Mouse (Mus musculus) layer of hippocampus, adult 8-10 months (tissue): Measurements from ENCODE around the gene Cdc37. TPM values are rescaled to one million over a fixed set of nuclear protein-coding genes. Genes with fewer than 3 reads are reported as not detected.
A peak's percentile ranks its signal among the peaks of the same experiment; 100 is the strongest.

Experiments used
- DNase-seq, 2 experiments: peaks; one replicate each; pipeline ENCODE4 v3.0.0; 2022; ENCODE audit warnings: low spot score in 2 of 2
- total RNA-seq, 4 experiments: library from RNA; stranded (reverse); gene quantifications; 2 replicates each; pipeline ENCODE4 v1.2.4; 2022

Gene Cdc37
- total RNA-seq, 4 experiments from 2014 or later: 116 to 151 (median 131) TPM

- DNase-seq: no peak
These were observed 45.0 kb downstream of the Cdc37 start for GRCm38 (mm10) chr9:21104814-21105213.

- no peak for DNase-seq
These were observed 47.7 kb downstream of the Cdc37 start for GRCm38 (mm10) chr9:21102076-21102475.

- DNase-seq: no peak
These were observed 49.2 kb downstream of the Cdc37 start for GRCm38 (mm10) chr9:21100447-21101161.

- DNase-seq: peak; percentile 61 to 73
These were observed 52.0 kb downstream of the Cdc37 start for GRCm38 (mm10) chr9:21097793-21098192.

GRCm38 (mm10) chr9:21095958-21096357, 53.8 kb downstream of the Cdc37 start:
- DNase-seq: no peak

GRCm38 (mm10) chr9:21093423-21093822, 56.4 kb downstream of the Cdc37 start:
- no peak for DNase-seq

GRCm38 (mm10) chr9:21091707-21092320, 58.0 kb downstream of the Cdc37 start, which contains the start of the genes Gm38431 and Raver1:
TSS of gene Gm38431 (minus strand) at chr9:21091997.
TSS of gene Raver1 (minus strand) at chr9:21092008.
- peak; percentile 97 for DNase-seq

GRCm38 (mm10) chr9:21090972-21091706, 58.6 kb downstream of the Cdc37 start:
- DNase-seq: no peak

GRCm38 (mm10) chr9:21090537-21090936, 59.2 kb downstream of the Cdc37 start:
- DNase-seq: no peak

- DNase-seq: no peak
These were observed 66.5 kb downstream of the Cdc37 start for GRCm38 (mm10) chr9:21083324-21083723.

Other genes starting within 250 kb of the Cdc37 start
- 10 to 100 TPM; 32.9 to 38.4 (median 35.2) TPM for gene Dnmt1, start 190.1 kb downstream of the Cdc37 start, total RNA-seq
- gene S1pr2, start 173.2 kb downstream of the Cdc37 start, total RNA-seq: 1 to 10 TPM; 1.3 to 4.4 (median 3.7) TPM
- gene Mrpl4, start 147.2 kb downstream of the Cdc37 start, total RNA-seq: 10 to 100 TPM; 60.1 to 65.7 (median 61.0) TPM
- 1 to 10 TPM; 2.8 to 9.8 (median 6.3) TPM for gene Icam1, start 134.0 kb downstream of the Cdc37 start, total RNA-seq
- gene Icam4, start 120.6 kb downstream of the Cdc37 start, total RNA-seq: 1 to 10 TPM in 3 of 4 experiments, under 1 TPM in 1; 0.49 to 1.8 (median 1.4) TPM
- gene Icam5, start 117.9 kb downstream of the Cdc37 start, total RNA-seq: 100 to 1,000 TPM; 302 to 315 (median 304) TPM
- gene Zglp1, start 82.9 kb downstream of the Cdc37 start, total RNA-seq: 1 to 10 TPM in 1 of 4 experiments, under 1 TPM in 1, not detected in 2; 0.87 to 1.1 TPM
- 1 to 10 TPM; 1.2 to 2.3 (median 2.2) TPM for gene Gm49373, start 76.9 kb downstream of the Cdc37 start, total RNA-seq
- gene Fdx1l, start 76.4 kb downstream of the Cdc37 start, total RNA-seq: 10 to 100 TPM; 47.3 to 69.6 (median 59.3) TPM
- gene Gm38431, start 58.0 kb downstream of the Cdc37 start, total RNA-seq: 1 to 10 TPM; 2.7 to 5.4 (median 4.0) TPM
- gene Raver1, start 58.0 kb downstream of the Cdc37 start, total RNA-seq: 10 to 100 TPM; 26.7 to 35.4 (median 31.6) TPM
- gene Tyk2, start 18.7 kb downstream of the Cdc37 start, total RNA-seq: 10 to 100 TPM; 17.1 to 20.7 (median 18.7) TPM
- gene Pde4a, start 15.7 kb upstream of the Cdc37 start, total RNA-seq: 10 to 100 TPM; 86.6 to 99.1 (median 93.6) TPM
- 10 to 100 TPM; 52.8 to 60.0 (median 56.6) TPM for gene Keap1, start 89.4 kb upstream of the Cdc37 start, total RNA-seq
- 10 to 100 TPM; 11.3 to 19.1 (median 14.6) TPM for gene S1pr5, start 98.5 kb upstream of the Cdc37 start, total RNA-seq
- gene Atg4d, start 115.3 kb upstream of the Cdc37 start, total RNA-seq: 10 to 100 TPM; 37.3 to 45.0 (median 38.1) TPM
- gene Kri1, start 138.0 kb upstream of the Cdc37 start, total RNA-seq: 10 to 100 TPM; 43.2 to 48.9 (median 44.5) TPM
- 10 to 100 TPM; 48.8 to 61.6 (median 55.9) TPM for gene Cdkn2d, start 141.4 kb upstream of the Cdc37 start, total RNA-seq
- 1 to 10 TPM in 3 of 4 experiments, under 1 TPM in 1; 0.35 to 2.0 (median 1.6) TPM for gene Ap1m2, start 162.4 kb upstream of the Cdc37 start, total RNA-seq
- 10 to 100 TPM; 55.2 to 74.2 (median 64.7) TPM for gene Slc44a2, start 170.7 kb upstream of the Cdc37 start, total RNA-seq
- gene Ilf3, start 217.9 kb upstream of the Cdc37 start, total RNA-seq: 100 to 1,000 TPM in 3 of 4 experiments, 10 to 100 TPM in 1; 95.4 to 113 (median 103) TPM